Mouse (Mus musculus): Measurements from ENCODE around the gene Btbd16.

Gene Btbd16

DNA sequence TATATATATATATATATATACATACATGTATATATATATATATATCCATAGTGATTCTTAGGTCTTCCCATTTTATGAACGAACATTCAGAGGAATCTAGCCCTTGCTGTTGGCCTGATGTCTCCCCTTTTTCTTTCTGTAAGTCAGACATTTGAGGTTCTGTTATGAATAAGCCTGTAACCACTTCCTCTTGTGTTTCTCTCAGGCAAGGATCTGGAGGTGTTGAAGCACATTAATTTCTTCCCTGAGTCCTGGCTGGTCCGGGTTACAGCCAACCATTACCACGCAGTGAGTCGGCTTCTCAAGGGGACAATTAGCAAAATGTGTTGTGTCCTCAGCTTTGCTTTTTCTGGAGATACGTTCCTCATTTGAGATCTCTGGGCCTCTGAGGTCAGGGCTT, 44.9 kb downstream of the Btbd16 start:
- DNase-seq (ENCODE audit: low spot score), result no peak

- DNase-seq (ENCODE audit: low spot score), result no peak
Measured at GRCm38 (mm10) chr7:130819624-130820023, 45.8 kb downstream of the Btbd16 start.

GRCm38 (mm10) chr7:130823992-130824391, 50.1 kb downstream of the Btbd16 start:
- no peak for DNase-seq (ENCODE audit: low spot score)

DNA sequence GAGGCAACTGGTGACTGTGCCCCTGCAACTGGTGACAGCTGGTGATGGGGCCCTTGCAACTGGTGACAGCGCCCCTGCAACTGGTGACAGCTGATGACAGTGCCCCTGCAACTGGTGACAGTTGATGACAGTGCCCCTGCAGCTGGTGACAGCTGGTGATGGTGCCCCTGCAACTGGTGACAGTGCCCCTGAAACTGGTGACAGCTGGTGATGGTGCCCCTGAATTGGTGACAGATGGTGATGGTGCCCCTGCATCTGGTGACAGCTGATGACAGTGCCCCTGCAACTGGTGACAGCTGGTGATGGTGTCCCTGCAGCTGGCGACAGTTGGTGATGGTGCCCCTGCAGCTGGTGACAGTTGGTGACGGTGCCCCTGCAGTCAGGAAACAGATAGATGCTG, 52.5 kb downstream of the Btbd16 start:
- no peak for DNase-seq (ENCODE audit: low spot score)

DNA sequence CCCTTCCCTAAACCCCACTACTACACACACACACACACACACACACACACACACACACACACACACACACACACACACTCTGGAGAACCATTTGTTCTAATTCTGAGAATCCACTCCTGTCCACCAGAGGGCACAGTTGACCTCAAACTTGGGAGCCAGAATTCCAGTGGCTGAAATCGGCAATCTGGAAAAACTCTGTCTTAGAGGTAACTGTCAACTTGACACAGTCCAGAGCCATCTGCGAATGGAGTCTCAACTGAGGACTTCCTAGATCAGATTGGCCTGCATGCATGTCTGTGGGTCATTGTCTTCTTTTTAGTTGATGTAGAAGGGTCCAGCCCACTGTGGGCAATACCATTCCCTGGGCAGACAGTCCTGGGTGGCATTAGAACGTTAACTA, 53.6 kb downstream of the Btbd16 start:
- DNase-seq (ENCODE audit: low spot score), result no peak

DNA sequence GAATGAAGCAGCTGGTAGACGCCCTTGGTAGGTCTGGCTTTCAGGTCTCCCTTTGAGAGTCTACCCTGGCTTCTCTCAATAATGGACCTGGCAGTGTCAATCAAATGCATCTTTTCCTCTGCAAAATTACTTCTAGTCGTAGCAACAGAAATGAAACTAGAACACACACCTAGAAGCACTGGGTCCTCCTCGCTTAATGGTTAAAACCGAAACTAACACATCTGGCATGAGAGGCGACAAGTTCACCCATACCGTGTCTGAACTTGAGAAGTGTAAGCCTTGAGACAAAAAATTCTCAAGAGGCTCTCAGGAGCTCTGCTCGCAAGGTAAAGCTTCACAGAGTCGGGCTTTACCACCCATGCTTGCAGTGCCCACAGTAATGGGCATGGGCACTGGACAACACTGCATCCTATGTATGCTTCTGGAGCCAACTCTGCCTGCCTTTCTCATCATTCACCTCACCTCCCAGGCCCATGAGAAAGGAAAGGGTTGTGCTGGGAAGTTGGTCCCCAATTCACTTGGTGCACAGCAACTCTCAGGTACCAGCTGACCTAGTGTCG, 54.1 kb downstream of the Btbd16 start:
- DNase-seq (ENCODE audit: low spot score), result no peak

GRCm38 (mm10) chr7:130828475-130828874, 54.6 kb downstream of the Btbd16 start:
- DNase-seq (ENCODE audit: low spot score), result no peak

GRCm38 (mm10) chr7:130831586-130831985, 57.7 kb downstream of the Btbd16 start:
- no peak for DNase-seq (ENCODE audit: low spot score)

DNA sequence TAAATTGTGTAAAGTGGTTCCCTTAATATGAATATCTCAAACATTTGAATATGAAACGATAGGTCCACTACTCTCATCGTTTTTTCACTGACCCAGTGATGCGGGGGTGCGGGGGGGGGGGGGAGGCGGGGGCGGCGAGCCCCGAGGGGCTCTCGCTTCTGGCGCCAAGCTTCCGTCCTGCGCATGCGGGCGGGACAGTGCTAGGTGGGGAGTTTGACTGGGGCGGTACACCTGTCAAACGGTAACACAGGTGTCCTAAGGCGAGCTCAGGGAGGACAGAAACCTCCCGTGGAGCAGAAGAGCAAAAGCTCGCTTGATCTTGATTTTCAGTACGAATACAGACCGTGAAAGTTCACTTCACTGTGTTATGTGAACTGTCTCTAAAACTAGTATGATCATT, 60.4 kb downstream of the Btbd16 start:
- no peak for DNase-seq (ENCODE audit: low spot score)

- no peak for DNase-seq (ENCODE audit: low spot score)
Measured at GRCm38 (mm10) chr7:130834958-130835861, 61.3 kb downstream of the Btbd16 start.

DNA sequence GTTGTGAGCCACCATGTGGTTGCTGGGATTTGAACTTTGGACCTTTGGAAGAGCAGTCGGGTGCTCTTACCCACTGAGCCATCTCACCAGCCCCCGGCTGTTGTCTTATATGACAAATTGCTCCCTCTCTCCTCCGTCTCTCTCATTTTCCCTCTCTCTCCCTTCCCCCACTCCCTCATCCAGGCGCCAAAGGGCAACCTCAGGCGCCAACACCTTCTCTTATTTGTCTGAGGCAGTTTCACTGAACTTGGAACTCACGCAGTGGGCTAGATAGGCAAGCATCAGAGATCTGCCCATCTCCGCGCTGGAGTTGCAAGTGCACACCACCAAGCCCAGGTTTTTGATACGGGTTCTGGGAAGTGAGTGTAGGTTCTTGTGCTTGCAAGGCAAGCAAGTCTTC, 62.2 kb downstream of the Btbd16 start:
- no peak for DNase-seq (ENCODE audit: low spot score)

DNA sequence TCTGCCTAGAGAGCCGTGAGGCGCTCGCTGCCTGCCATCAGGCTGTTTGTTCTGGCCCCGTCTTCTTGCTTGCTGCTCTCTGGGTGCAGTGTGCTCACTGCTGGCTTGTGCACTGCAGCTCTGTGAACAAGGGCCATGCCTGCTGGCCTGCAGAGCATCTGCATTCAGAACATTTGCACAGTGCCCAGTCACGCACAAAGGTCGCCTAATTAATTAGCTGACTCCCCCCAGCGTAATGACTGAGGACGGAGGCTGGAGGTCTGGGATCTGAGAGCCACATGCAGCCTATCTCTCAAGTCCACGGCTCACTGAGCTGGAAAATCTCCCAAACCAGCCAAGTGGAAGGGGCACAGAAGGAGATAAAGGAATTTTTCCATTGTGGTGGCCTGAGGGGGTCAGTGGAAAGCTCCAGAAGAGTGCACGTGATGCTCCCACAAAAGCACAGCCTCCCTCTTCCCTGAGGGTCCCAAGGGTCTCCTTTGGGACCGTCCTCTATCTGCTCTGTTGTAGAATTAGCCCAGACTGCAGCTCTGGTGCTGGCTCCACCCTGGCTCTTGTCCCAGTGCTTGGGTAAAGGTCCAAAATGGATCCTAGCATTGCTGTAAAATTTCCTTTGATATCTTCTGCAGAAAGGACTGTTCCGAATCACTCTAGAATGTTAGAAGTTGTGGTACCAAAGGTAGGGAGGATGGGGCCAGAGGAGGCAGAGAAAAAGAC, 64.2 kb downstream of the Btbd16 start:
- DNase-seq (ENCODE audit: low spot score), result no peak

DNA sequence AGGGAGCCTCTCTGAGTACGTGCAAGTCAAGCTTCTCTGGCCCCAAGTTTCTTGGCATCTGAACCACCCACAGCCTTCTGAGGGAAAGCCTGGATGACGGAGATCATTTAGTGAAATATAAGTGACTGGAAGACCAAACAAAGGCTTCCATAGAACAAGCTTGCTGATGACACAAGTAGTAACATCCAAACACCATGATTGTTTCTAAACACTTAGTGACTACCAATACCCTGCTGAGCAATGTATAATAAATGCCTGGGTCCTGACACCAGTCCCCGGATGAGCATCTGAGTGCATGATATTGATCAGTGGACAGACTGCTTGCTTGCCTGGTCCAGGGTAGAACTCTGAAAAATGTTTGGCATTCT, 64.8 kb downstream of the Btbd16 start:
- DNase-seq (ENCODE audit: low spot score), result no peak

- DNase-seq (ENCODE audit: low spot score), result no peak
Measured at GRCm38 (mm10) chr7:130839380-130840100, 65.7 kb downstream of the Btbd16 start.

DNA sequence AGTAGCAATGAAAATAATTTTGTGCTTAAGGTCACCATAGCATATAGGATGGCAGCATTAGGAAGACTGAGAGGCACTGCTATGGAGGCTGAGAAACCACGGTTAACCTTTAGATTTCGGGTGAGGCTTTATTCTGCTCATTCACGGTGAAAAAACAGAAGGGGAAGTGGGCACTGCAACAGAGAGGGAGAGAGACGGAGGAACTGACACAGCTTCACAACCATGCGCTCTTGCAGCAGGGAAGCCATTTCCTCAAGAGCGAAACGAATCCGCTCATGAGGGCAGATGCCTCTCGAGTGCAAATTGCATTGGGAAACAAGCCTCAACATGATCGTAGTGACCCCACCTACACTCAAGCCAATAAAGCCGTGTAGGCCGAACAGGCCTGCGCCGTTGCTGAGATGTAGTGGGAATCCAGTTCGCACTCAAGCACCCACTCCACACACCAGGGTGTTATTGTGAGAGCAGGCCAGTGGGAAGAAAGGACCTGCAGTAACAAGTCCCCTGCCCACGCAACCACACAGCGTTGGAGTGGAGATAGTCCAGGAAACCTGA, 73.4 kb downstream of the Btbd16 start:
- DNase-seq (ENCODE audit: low spot score), result no peak

- no peak for DNase-seq (ENCODE audit: low spot score)
Measured at GRCm38 (mm10) chr7:130854684-130855292, 80.9 kb downstream of the Btbd16 start.

DNA sequence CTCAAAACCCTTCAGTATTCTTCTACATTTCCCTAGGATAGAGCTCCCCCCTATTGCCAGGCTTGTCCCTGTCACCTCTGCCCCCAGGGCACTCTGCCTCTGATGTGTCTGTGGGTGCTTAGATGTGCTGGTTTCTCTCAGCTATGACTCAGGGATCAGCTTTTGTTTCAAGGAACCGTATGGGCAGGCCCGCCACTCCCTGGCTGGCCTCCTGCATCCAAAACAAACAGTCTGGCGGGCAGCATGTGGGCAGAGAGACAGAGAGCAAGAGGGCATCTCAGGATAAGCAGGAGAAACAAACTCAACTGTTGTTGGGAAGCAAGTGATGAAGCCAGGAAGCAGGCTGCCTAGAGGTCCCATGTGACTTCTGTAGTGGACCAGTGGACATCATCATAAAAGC, 81.8 kb downstream of the Btbd16 start:
- DNase-seq (ENCODE audit: low spot score), result no peak

- no peak for DNase-seq (ENCODE audit: low spot score)
Measured at GRCm38 (mm10) chr7:130857973-130858372, 84.1 kb downstream of the Btbd16 start.

DNA sequence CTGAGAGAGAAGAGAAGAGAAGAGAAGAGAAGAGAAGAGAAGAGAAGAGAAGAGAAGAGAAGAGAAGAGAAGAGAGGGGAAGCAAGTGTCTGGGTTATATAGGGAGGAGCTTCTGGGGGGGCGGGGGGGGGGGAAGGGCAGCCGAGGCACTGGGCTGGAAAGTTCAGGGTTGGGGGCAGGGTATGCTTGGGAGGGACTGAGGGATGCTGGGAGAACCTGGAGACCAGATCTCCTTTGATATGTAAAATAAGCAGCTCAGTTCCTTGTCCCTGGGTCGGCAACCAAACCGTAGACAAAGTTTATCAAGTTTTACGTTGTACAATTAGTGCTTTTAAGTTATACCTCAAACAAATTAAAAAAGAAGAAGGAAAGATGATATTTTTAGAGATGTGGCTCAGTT, 86.1 kb downstream of the Btbd16 start:
- DNase-seq (ENCODE audit: low spot score), result no peak

DNA sequence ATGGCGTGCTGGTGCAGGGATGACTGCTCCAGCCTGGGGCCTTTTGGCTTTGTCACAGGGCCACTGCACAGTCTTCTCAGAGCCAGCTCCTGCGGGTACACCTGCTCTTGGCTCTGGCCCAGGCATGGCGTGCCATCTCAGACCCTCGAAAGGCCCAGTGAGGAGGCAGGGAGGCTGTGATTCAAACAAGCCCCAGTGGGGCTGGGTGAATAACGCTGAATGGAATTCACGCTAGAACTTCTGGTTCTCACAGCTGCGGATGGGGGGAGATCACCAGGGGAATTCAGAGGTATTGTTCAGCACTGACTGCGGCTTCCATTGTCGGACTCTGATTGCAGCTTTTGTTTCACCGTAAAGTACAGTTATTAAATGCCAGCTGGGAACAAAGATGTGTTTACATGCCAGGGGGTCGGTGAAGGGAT, 86.9 kb downstream of the Btbd16 start:
- no peak for DNase-seq (ENCODE audit: low spot score)

DNA sequence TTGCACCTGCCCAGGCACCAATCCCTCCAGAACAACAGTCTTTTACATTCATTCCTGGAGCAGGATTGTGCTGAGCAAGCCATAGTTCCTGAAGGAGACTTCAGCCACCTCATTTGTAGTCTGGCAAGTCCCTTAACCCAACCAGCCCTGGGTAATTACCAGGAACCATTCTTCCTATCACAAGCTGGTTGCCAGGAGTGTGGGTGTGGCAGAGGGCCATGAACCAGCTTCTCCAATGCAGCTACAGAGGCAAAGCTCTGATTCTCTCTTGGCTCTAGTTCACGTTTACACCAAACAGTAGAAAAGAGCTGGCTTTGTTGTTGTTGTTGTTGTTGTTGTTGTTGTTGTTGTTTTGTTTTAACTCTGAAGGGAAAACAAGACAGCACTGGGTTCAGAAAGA, 88.6 kb downstream of the Btbd16 start:
- DNase-seq (ENCODE audit: low spot score), result no peak

GRCm38 (mm10) chr7:130864711-130865110, 90.8 kb downstream of the Btbd16 start:
- no peak for DNase-seq (ENCODE audit: low spot score)
